Mouse (Mus musculus): Measurements from ENCODE around the gene Insm2.

The Insm2 gene

DNA sequence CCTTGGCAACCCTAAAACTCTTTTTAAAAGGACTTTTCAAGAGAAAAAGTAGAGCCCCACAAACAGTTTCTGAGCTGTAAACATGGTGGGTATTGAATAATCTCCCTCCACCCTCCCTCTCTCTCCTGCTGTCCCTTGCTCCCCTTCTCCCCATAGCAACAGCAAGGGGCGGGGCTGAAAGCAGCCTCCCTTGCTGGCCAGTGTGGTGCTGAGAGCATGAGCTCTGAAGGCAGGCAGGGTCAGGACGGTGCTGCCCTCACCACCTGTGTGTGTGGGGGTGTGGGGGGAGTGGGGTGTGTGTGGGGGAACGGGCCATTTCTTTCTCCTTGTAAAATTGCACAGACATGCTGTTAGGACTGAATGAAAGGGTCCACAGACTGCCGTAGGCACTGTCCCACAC lies 8.7 kb downstream of the Insm2 start:
- no peak for DNase-seq

DNA sequence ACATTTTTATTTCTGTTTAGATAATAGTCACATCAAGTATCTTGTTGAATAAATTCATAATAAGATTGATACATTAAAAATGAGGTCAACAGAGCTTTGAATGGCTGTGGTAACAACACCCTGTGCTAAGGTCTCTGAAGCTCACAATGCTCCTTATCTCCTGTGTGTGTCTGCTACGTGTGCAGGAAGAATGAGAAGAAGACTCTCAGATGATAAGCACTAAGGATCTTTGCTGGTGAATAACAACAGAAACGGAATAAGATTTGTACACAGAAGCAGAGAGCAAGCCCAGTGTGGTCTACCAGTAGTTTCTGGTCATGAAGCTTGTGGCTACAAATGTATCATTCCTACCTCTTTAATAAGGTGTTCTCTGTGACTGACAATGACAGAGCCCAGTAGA lies 11.6 kb downstream of the Insm2 start:
- no peak for DNase-seq

DNA sequence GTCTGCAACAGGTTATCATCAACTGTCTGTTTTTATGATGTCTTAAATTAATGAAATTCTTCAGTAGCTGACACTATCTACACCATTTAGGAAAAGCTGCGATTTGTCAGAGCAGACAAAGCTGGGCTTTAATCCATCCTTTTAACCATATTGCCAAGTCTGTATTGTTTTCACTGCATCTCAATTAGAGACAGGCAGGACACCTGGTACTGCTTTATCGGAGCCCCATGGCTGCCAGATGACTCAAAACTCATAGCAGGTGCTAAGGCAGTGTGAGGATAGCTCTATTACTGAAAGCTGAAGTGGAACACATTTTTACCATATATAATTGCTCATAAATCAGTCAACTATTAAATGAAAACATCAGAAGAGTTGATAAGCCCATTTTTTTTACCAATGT lies 21.1 kb downstream of the Insm2 start:
- DNase-seq, result no peak

DNA sequence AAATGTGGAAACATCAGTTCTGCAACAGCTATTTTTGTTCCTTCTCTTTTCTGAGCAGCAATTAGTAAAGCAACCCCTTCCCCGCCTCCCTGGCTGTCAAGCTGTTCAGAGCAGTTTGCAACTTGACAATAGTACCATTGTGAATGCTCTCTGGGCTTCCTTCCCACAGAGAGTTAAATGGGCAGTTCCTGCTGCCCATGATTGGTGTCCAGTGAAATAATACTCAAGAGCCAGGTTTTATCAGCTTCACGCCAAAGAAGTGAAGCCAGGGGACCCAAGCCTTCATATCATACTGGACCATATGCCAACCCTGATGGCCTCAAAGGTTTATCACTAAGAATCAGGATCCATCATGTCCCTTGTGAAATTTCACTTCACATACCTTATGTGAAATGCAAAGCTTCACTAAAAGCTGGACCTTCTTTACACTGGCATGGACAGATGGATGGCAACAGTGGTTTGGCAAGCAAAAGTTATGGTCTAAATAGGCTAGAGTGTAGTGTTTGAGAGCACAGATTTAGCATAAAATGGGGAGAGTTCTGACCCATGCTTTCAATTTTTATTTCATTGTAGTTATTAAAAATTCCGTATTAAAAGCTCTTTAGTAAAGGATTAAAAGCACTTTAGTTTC lies 23.5 kb downstream of the Insm2 start:
- no peak for DNase-seq

DNA sequence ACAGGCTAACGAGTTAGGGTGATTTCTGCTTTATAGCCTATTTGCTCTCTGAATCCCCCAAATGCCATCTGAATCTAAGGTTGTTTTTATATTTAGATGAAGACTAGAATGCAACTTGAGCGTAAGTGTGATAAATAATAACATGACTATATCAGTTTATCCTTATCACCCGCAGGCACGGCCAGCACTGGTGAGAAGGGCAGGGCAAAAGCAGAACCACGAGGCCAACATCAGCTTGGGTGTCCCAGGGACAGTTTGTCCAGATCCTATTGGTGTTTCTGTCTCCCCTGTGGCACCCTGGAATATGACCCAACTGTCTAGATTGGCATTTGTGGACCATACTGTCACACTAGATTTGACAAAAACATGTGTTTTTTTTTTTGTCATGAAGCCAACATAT lies 24.0 kb downstream of the Insm2 start:
- no peak for DNase-seq

DNA sequence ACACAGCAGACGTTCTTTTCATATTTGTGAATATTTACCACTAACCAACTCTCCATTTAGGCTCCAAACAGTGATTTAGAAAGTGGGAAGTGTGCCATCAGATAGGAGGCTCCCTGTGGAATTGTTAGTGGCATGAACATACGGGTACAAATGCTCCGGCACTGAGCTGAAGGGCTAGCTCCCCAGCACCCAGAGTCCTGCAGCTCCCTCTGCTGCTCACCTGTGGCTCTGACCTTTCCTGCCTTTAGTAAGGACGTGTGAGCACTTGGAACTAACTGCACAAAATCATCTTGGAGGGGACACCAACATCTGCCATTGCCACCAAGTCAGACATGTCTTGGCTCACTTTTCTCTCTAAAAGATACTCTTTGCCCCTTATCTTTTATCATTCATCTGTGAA lies 27.5 kb downstream of the Insm2 start:
- peak; percentile 15 for DNase-seq

DNA sequence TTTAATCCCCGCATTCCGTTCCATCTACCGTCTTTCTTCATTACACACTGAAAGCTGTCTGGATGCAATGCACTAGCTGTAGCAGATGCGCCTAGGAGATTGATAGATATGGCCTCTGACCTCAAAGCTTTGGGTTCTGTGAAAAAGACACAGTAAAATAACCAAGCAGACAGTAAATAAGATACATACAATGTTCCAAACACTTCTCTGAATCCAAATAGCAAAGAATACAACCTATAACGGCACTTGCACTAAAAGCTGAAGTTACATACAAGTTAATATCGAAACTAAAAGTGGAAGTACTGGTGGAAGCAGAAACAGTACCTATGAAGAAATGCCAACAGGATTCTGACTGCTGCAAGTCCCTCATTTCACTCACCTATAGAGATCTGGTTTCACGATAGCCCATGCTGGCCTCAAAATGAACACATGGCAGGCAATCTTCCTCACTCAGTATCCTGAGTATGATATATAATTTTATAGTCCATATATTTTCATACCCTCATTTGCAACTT lies 48.8 kb downstream of the Insm2 start:
- DNase-seq, result no peak
